Mouse (Mus musculus) liver, adult 2 months (tissue): ENCODE measurements at regions not wholly inside any gene's neighbourhood (a gene's known extent, or its start where the extent isn't known, plus 50 kb on each side); places are given as distances from the start of the nearest gene placed in this dataset.

Experiments used
- DNase-seq: peaks from one replicate; pipeline ENCODE4 v3.0.0-alpha.2; 2011; ENCODE audit warnings: low read depth, low spot score; ENCODE audit errors: extremely low read depth
- H3K27ac ChIP-seq: fragments of 200-500 bp; replicated peaks from 2 replicates; pipeline ENCODE4 v1.5.1; 2012; ENCODE audit warnings: low read depth, mild to moderate bottlenecking, control low read depth, inconsistent platforms, low read length; ENCODE audit not compliant: insufficient read depth
- H3K27me3 ChIP-seq: fragments of 200-500 bp; 2 replicates; pipeline ENCODE4 v1.6.1; 2012; ENCODE audit warnings: mild to moderate bottlenecking, moderate library complexity, low read length, inconsistent platforms; ENCODE audit not compliant: control insufficient read depth, insufficient read depth
- H3K36me3 ChIP-seq: fragments of 200-500 bp; 2 replicates; pipeline ENCODE4 v1.6.1; 2012; ENCODE audit warnings: low read length, inconsistent platforms; ENCODE audit not compliant: control insufficient read depth, insufficient read depth
- H3K4me1 ChIP-seq: fragments of 200-500 bp; 2 replicates; pipeline ENCODE4 v1.6.1; 2011; ENCODE audit warnings: low read length; ENCODE audit not compliant: control insufficient read depth, insufficient read depth
- H3K4me3 ChIP-seq: fragments of 200-500 bp; 2 replicates; pipeline ENCODE4 v1.5.1; 2011; ENCODE audit warnings: low read depth, mild to moderate bottlenecking, control low read depth, low read length, moderate library complexity; ENCODE audit not compliant: insufficient read depth
- H3K79me2 ChIP-seq: fragments of 200-500 bp; 2 replicates; pipeline ENCODE4 v1.6.1; 2012; ENCODE audit warnings: inconsistent platforms, mild to moderate bottlenecking, low read length, moderate library complexity; ENCODE audit not compliant: control insufficient read depth, insufficient read depth
- H3K9ac ChIP-seq: fragments of 200-500 bp; 2 replicates; pipeline ENCODE4 v1.6.1; 2012; ENCODE audit warnings: low read depth, mild to moderate bottlenecking, control low read depth, inconsistent platforms, low read length
- CTCF ChIP-seq: fragments of 200-500 bp; IDR thresholded peaks from 2 replicates; pipeline ENCODE4 v1.5.1; 2011; ENCODE audit warnings: low read depth, low read length, control low read depth
- POLR2A ChIP-seq: fragments of 200-500 bp; IDR thresholded peaks from 2 replicates; pipeline ENCODE4 v1.6.1; 2011; ENCODE audit warnings: low read length, control low read depth; ENCODE audit not compliant: insufficient read depth; ENCODE audit errors: extremely low read depth
- WGBS: fragments of 180-500 bp; shearing (Covaris S2); methylation state at CpG from one replicate; pipeline ENCODE4 v1.1.7; 2018; 5-methylcytosine and 5-hydroxymethylcytosine counted together

GRCm38 (mm10) chr15:17803107-17803506 lies 1015.6 kb upstream of the Cdh10 start:
- no peaks in the 10 kb centered on the region for H3K36me3 ChIP-seq

GRCm38 (mm10) chr15:17830376-17830775 lies 988.4 kb upstream of the Cdh10 start:
- no peaks in the 10 kb centered on the region for H3K4me1 ChIP-seq
- no peaks in the 10 kb centered on the region for H3K79me2 ChIP-seq
- no peak overlapping the region for H3K4me3 ChIP-seq
- TF ChIP-seq POLR2A (no peak), CTCF (no peak)
- no peak for DNase-seq
- H3K36me3 ChIP-seq = no peaks in the 10 kb centered on the region
- H3K27ac ChIP-seq = no peak overlapping the region
- H3K27me3 ChIP-seq = no peaks in the 10 kb centered on the region
- no peak overlapping the region for H3K9ac ChIP-seq
- WGBS = 81% methylated on average over 5 of the region's 5 CpGs

More at GRCm38 (mm10) chr15:17803107-17803506, 1015.6 kb upstream of the Cdh10 start:
- TF ChIP-seq POLR2A (no peak), CTCF (no peak)
- DNase-seq = no peak
- no peaks in the 10 kb centered on the region for H3K27me3 ChIP-seq
- no peak overlapping the region for H3K27ac ChIP-seq
- whole genome bisulfite sequencing = 89% methylated on average over 1 of the region's 1 CpGs
- no peak overlapping the region for H3K4me3 ChIP-seq
- no peaks in the 10 kb centered on the region for H3K79me2 ChIP-seq
- no peaks in the 10 kb centered on the region for H3K4me1 ChIP-seq
- no peak overlapping the region for H3K9ac ChIP-seq

GRCm38 (mm10) chr15:17831987-17832386 lies 986.8 kb upstream of the Cdh10 start:
- Histone ChIP-seq H3K4me1 (no peaks in the 10 kb centered on the region), H3K9ac (no peak overlapping the region), H3K27ac (no peak overlapping the region), H3K27me3 (no peaks in the 10 kb centered on the region), H3K79me2 (no peaks in the 10 kb centered on the region), H3K36me3 (no peaks in the 10 kb centered on the region), H3K4me3 (no peak overlapping the region)
- 78% methylated on average over 2 of the region's 2 CpGs for WGBS
- TF ChIP-seq POLR2A = no peak
- no peak for TF ChIP-seq CTCF
- no peak for DNase-seq

GRCm38 (mm10) chr15:17880168-17880567 lies 938.6 kb upstream of the Cdh10 start:
- no peaks in the 10 kb centered on the region for H3K79me2 ChIP-seq
- H3K36me3 ChIP-seq = no peaks in the 10 kb centered on the region
- 68% methylated on average over 2 of the region's 2 CpGs for WGBS
- H3K4me3 ChIP-seq = no peak overlapping the region
- no peak for DNase-seq
- TF ChIP-seq CTCF (no peak), POLR2A (no peak)
- no peaks in the 10 kb centered on the region for H3K4me1 ChIP-seq
- no peak overlapping the region for H3K9ac ChIP-seq
- H3K27ac ChIP-seq = no peak overlapping the region
- H3K27me3 ChIP-seq = no peaks in the 10 kb centered on the region

- Histone ChIP-seq H3K4me3 (no peak overlapping the region), H3K9ac (no peak overlapping the region), H3K4me1 (no peaks in the 10 kb centered on the region), H3K36me3 (no peaks in the 10 kb centered on the region), H3K27me3 (no peaks in the 10 kb centered on the region), H3K27ac (no peak overlapping the region), H3K79me2 (no peaks in the 10 kb centered on the region)
- DNase-seq = no peak
- no peak for TF ChIP-seq POLR2A
- TF ChIP-seq CTCF = no peak
- 73% methylated on average over 1 of the region's 1 CpGs for WGBS
Measured at GRCm38 (mm10) chr15:17889309-17889708, 929.4 kb upstream of the Cdh10 start.

GRCm38 (mm10) chr15:17900026-17900425 lies 918.7 kb upstream of the Cdh10 start:
- no peaks in the 10 kb centered on the region for H3K27me3 ChIP-seq
- H3K27ac ChIP-seq = no peak overlapping the region
- no peak for DNase-seq
- H3K36me3 ChIP-seq = no peaks in the 10 kb centered on the region
- no peaks in the 10 kb centered on the region for H3K79me2 ChIP-seq
- H3K4me1 ChIP-seq = no peaks in the 10 kb centered on the region
- WGBS = 80% methylated on average over 1 of the region's 1 CpGs
- H3K9ac ChIP-seq = no peak overlapping the region
- H3K4me3 ChIP-seq = no peak overlapping the region
- TF ChIP-seq CTCF (no peak), POLR2A (no peak)
